Mouse (Mus musculus) C2C12 (cell line): ENCODE data around the gene Uncx. TPM values are rescaled to one million over a fixed set of nuclear protein-coding genes. Genes with fewer than 3 reads are reported as not detected.

Experiments used
- H3K27me3 ChIP-seq: one replicate; pipeline ENCODE4 v1.6.1; 2011; ENCODE audit not compliant: control insufficient read depth, insufficient read depth, insufficient read length
- H3K36me3 ChIP-seq: one replicate; pipeline ENCODE4 v1.6.1; 2011; ENCODE audit not compliant: control insufficient read depth, insufficient read depth
- H3K4me3 ChIP-seq: one replicate; pipeline ENCODE4 v1.5.1; 2011; ENCODE audit warnings: mild to moderate bottlenecking, control low read depth; ENCODE audit not compliant: poor library complexity, insufficient read depth, severe bottlenecking
- H3K79me2 ChIP-seq: one replicate; pipeline ENCODE4 v1.6.1; 2011; ENCODE audit not compliant: control insufficient read depth, insufficient read depth
- H3K79me3 ChIP-seq: one replicate; pipeline ENCODE4 v1.6.1; 2011; ENCODE audit warnings: low read depth, control low read depth
- H3ac ChIP-seq: one replicate; pipeline ENCODE3; 2011; ENCODE audit warnings: low read depth; ENCODE audit not compliant: control insufficient read depth, insufficient read length
- CEBPB ChIP-seq: IDR thresholded peaks from one replicate; pipeline ENCODE4 v1.6.1; 2011; ENCODE audit warnings: low read depth, mild to moderate bottlenecking, control low read depth, moderate library complexity
- CTCF ChIP-seq: IDR thresholded peaks from one replicate; pipeline ENCODE4 v1.5.1; 2011; ENCODE audit not compliant: control insufficient read depth, insufficient read depth, insufficient read length
- FOSL1 ChIP-seq: IDR thresholded peaks from one replicate; pipeline ENCODE4 v1.8.0; 2011; ENCODE audit warnings: mild to moderate bottlenecking, low read length; ENCODE audit not compliant: poor library complexity, insufficient read depth, severe bottlenecking
- MAX ChIP-seq: IDR thresholded peaks from one replicate; pipeline ENCODE4 v1.6.1; 2011; ENCODE audit warnings: mild to moderate bottlenecking, control low read depth
- MYOD1 ChIP-seq: IDR thresholded peaks from one replicate; pipeline ENCODE4 v1.6.1; 2011; ENCODE audit warnings: low read depth; ENCODE audit not compliant: control insufficient read depth, insufficient read length
- MYOG ChIP-seq: IDR thresholded peaks from one replicate; pipeline ENCODE4 v1.6.1; 2011; ENCODE audit not compliant: control insufficient read depth, insufficient read length; ENCODE audit errors: extremely low read depth
- USF1 ChIP-seq: IDR thresholded peaks from one replicate; pipeline ENCODE4 v1.6.1; 2011; ENCODE audit warnings: low read depth, mild to moderate bottlenecking, control low read depth, moderate library complexity
- polyA plus RNA-seq: library from polyadenylated mRNA; unstranded; fragments of >200 nt; fragmentation: generic; extraction: Trizol; gene quantifications from one replicate; pipeline ENCODE4 v1.2.1, GENCODE M21; 2012; ENCODE audit warnings: missing spikeins

The Uncx gene
- polyA plus RNA-seq, 1 experiment, result not detected

DNA sequence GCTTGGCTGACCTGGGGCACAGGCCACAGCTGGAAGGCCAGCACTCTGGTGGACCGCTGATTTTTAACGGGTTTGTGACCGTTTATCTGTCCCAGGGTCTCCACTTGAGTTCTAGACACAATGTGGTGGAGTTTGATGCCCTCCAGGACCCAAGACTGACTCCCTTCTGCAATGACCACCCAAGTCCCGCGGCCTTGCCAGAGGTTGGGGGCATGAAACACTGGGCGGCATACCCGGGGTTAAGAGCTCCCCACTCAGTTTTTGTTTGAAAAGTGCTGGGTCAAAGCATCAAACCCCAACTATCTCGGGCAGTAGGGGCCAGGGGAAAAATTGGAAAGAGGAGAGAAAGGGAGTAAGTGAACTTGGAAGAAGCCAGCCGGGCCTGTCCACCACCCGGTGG, 13.8 kb downstream of the Uncx start:
- H3ac ChIP-seq, result no peak overlapping the region
- H3K36me3 ChIP-seq, result no peaks in the 10 kb centered on the region
- peaks cover 53% of the 10 kb centered on the region for H3K27me3 ChIP-seq
- no peaks in the 10 kb centered on the region for H3K79me3 ChIP-seq
- TF ChIP-seq CTCF (no peak), FOSL1 (no peak), CEBPB (no peak), MYOG (no peak), USF1 (no peak), MAX (no peak), MYOD1 (no peak)
- H3K79me2 ChIP-seq, result no peaks in the 10 kb centered on the region
- H3K4me3 ChIP-seq, result no peak overlapping the region

DNA sequence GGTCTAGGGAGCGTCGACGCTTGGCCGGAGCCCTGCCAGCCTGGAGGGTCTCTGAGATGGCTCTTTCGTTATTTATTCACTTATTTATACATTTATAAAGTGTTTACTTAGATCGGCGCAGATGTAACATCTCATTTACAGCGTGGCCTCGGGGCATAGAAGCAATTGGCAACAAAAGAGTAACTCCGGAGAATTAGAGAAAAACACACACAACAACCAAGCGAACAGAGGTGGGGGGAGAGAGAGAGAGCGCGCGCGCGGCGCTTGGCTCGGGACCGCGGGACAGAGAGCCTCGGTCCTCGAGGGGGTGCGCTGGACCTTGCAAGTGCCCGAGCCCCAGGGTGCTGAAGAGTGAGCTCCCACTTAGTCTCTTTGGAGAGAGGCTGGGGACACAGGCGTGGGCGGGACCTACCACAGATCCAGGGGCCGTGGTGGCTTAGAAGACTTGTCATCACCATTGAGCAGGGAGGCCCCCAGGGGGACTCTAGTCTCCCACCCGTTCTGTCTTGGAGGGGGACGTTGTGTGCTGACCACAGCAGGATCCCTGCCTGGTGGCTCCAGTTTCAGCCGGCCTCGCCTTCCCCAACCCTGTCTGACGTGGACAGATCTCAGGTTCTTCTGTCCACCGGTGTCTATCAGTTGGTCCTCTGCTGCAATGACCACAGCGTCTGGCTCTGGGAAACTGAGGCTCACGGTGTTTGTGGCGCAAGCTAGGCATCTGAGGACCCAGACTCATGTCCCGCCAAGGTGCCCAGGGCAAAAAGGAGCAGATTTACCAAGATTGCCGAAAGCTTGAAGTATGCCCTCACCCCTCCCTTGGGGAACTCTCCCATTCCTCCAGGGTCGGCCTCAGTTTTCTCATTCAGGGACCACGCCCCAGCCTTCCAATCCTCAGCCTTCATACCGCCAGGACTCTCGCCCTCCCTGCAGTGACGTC, 14.5 kb downstream of the Uncx start:
- H3ac ChIP-seq, result no peak overlapping the region
- no peaks in the 10 kb centered on the region for H3K36me3 ChIP-seq
- no peaks in the 10 kb centered on the region for H3K79me3 ChIP-seq
- TF ChIP-seq MAX, result no peak
- TF ChIP-seq CTCF, result no peak
- no peak for TF ChIP-seq MYOG
- no peak for TF ChIP-seq USF1
- no peak for TF ChIP-seq FOSL1
- TF ChIP-seq MYOD1, result no peak
- TF ChIP-seq CEBPB, result no peak
- H3K4me3 ChIP-seq, result no peak overlapping the region
- peaks cover 48% of the 10 kb centered on the region for H3K27me3 ChIP-seq
- no peaks in the 10 kb centered on the region for H3K79me2 ChIP-seq

- no peak overlapping the region for H3ac ChIP-seq
- peaks cover 48% of the 10 kb centered on the region for H3K27me3 ChIP-seq
- no peak overlapping the region for H3K4me3 ChIP-seq
- no peaks in the 10 kb centered on the region for H3K79me3 ChIP-seq
- H3K36me3 ChIP-seq, result no peaks in the 10 kb centered on the region
- no peaks in the 10 kb centered on the region for H3K79me2 ChIP-seq
- TF ChIP-seq MYOG (no peak), CTCF (no peak), MYOD1 (no peak), FOSL1 (no peak), CEBPB (no peak), USF1 (no peak), MAX (no peak)
Observed at GRCm38 (mm10) chr5:139558468-139558804, 15.1 kb downstream of the Uncx start.

GRCm38 (mm10) chr5:139558917-139559660, 15.8 kb downstream of the Uncx start:
- Histone ChIP-seq H3ac (no peak overlapping the region), H3K36me3 (no peaks in the 10 kb centered on the region), H3K79me2 (no peaks in the 10 kb centered on the region), H3K4me3 (no peak overlapping the region), H3K79me3 (no peaks in the 10 kb centered on the region), H3K27me3 (peaks cover 47% of the 10 kb centered on the region)
- TF ChIP-seq USF1 (no peak), CTCF (no peak), MYOG (no peak), MAX (no peak), MYOD1 (no peak), FOSL1 (no peak), CEBPB (no peak)

DNA sequence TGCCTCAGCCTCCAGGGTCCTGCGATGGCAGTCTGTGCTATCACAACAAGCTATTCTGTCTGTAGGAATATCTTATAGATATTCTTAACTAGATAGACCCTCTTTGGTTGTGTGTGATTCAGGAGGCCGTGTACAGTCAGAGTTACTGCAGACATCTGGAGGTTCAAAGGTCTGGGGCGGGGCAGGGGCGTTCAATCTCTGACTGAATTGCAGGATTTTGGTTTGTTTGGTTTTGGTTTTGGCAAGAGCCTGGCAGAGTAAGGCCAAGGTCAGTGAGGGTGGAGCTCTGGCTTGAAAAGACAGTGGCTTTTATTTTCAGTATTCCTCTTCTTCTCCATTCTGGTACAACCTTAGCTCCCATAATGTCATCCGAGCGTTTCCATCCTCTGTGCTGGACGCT, 16.5 kb downstream of the Uncx start:
- H3K79me3 ChIP-seq, result no peaks in the 10 kb centered on the region
- H3K79me2 ChIP-seq, result no peaks in the 10 kb centered on the region
- no peak overlapping the region for H3K4me3 ChIP-seq
- peaks cover 48% of the 10 kb centered on the region for H3K27me3 ChIP-seq
- no peak for TF ChIP-seq CEBPB
- H3K36me3 ChIP-seq, result no peaks in the 10 kb centered on the region
- H3ac ChIP-seq, result no peak overlapping the region
